Mouse (Mus musculus): Measurements from ENCODE around the gene Plaa.
"Not testable (repeated sequence)": the region's sequence is repeated elsewhere in the genome, so short reads cannot be mapped to it uniquely, and the experiment has no call there.

Plaa gene

GRCm38 (mm10) chr4:94603031-94603629 lies at the start of gene Plaa:
Plaa (minus strand) TSS chr4:94603244.
- peak; percentile 83 for DNase-seq (ENCODE audit: low spot score)

GRCm38 (mm10) chr4:94650426-94651175 lies 47.6 kb upstream of the Plaa start:
- DNase-seq (ENCODE audit: low spot score), result not testable (repeated sequence)

GRCm38 (mm10) chr4:94649920-94650319 lies 46.9 kb upstream of the Plaa start, which contains the start of gene Lrrc19:
Lrrc19 (minus strand) TSS chr4:94650144.
- no peak for DNase-seq (ENCODE audit: low spot score)

DNA sequence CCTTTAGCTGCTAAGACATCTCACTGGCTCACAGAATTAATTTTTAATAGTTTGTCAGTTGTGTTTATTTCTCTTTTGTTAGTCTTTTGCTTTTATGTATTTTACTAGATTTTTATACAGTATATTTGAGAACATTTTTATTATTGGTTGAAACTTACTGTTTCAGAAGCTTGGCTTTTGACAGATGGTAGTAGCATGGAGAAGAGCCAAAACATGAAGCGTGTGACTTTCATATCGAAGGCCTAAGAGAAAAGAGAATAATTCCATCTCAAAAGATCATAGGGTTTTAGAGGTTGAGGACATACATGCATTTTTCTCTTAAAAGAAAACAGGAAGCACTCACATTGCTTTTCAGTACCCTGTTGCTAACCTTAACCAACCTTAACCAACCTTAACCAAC lies 40.1 kb upstream of the Plaa start:
- DNase-seq (ENCODE audit: low spot score), result peak; percentile 5

DNA sequence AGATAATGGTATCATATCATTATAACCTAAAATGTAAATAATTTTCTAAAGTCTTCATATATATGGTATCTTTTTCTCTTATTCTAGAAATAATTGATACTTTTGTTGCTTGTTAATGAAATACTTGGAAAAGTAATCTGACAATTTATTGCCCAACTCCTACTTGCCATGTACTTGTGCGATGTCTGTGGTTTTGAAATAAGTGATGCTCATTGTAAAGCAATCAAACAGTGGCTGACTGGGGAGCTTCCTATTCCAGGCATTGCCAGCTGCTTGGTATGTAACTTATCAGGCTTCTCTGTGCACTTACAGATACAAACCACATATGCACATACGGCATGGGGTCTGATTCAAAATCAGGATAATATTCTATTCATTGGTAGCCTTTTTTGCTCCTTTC lies 17.0 kb upstream of the Plaa start:
- no peak for DNase-seq (ENCODE audit: low spot score)

DNA sequence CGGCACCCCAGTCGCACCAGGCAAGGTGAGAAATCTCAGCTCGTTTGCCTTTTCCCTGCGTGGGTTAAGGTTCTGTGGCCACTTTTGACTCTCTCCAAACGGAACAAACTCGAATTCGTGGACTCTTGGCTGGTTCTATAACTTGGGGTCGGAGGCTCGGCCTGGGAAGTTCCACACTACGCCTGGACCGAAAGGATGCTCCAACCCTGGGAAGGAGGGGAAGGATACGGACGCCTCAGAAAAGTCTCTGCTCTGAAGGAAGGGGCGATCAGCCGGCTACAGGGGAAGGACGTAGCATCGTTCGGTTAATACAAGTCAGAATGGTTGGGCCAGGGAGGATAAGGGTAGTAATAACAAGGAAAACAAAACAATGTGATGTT lies 11.6 kb upstream of the Plaa start:
- DNase-seq (ENCODE audit: low spot score), result no peak

DNA sequence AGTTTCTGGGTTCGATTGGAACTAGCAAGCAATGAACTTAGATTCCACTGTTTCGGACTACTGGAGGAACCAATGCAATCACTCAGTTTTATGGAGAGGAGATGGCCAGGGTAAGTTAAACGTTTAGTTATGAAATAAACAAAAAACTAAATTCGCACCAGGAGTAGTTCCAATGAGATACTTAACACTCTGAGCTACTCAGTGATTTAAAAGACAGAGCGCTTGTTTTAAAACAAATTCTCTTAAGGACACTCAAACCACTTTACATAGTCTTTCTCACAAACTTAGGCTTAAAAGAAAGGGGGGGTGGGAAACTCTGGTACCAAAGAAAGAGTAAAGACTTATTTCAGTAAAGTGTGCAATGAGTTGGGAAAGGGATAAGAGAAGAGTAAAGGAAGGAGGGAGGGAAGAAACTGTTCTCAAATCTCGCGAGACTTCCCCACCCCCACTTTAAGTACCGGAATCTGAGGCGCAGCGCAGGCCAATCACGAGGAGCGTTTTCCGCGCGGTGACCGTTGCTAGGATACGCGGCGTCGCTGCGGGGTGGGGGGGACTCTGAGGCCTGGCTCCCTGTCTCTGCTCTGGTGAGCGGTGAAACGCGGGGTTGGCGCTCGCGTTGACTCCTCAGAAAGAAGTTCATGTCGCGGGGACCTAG lies 11.1 kb upstream of the Plaa start, which contains the start of gene Ift74:
Gene Ift74 (plus strand): TSS at position 520 of the 655 bp plus-strand sequence.
- peak; percentile 85 for DNase-seq (ENCODE audit: low spot score)

GRCm38 (mm10) chr4:94610339-94610738 lies 7.3 kb upstream of the Plaa start:
- no peak for DNase-seq (ENCODE audit: low spot score)

GRCm38 (mm10) chr4:94605591-94605990 lies 2.5 kb upstream of the Plaa start:
- no peak for DNase-seq (ENCODE audit: low spot score)

GRCm38 (mm10) chr4:94604452-94605019 lies 1.5 kb upstream of the Plaa start:
- DNase-seq (ENCODE audit: low spot score), result no peak

DNA sequence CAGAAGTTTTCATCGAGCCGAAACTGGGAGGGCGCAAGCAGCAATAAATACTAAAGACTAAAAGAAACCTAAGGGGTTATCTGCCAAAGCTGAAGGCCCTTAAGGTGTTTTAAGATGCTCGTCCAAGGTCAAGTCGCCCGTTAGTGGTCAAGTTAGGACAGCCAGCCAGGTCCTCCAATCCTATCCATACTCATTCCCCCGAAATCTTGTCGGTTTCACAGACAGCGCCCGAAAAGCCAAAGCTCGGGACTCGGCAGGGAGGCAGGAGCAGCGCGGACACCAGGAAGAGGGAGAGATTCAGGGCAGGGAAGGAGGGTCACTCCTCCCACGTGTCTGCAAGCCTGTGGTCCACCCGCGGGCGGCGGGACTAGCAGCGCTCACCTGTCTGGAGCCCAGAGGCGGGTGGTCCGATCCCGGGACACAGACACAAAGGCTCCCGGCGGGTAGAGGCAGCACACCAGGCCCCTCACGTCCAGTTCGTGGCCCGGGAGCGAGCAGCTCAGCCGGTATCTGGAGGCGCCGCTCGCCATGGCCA lies 481 bp downstream of the Plaa start:
- DNase-seq (ENCODE audit: low spot score), result no peak

GRCm38 (mm10) chr4:94601395-94601794 lies 1.6 kb downstream of the Plaa start:
- DNase-seq (ENCODE audit: low spot score), result no peak

DNA sequence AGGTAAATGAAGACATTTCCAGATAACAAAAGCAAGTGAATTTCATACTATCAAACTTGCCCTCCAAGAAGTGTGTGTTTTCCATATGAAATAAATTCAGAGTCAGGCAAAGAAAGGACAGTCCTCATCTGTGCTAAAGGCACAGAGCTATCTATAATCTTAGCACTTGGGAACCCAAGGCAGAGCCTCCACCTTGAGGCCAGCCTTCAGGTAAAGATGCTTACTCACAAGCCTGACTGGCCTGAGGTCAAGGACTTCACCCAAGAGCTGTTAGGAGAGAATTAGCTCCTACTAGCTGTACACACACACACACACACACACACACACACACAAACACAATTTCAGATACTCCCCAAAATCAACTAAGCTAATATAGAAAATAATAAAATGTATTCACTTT lies 10.3 kb downstream of the Plaa start:
- no peak for DNase-seq (ENCODE audit: low spot score)

DNA sequence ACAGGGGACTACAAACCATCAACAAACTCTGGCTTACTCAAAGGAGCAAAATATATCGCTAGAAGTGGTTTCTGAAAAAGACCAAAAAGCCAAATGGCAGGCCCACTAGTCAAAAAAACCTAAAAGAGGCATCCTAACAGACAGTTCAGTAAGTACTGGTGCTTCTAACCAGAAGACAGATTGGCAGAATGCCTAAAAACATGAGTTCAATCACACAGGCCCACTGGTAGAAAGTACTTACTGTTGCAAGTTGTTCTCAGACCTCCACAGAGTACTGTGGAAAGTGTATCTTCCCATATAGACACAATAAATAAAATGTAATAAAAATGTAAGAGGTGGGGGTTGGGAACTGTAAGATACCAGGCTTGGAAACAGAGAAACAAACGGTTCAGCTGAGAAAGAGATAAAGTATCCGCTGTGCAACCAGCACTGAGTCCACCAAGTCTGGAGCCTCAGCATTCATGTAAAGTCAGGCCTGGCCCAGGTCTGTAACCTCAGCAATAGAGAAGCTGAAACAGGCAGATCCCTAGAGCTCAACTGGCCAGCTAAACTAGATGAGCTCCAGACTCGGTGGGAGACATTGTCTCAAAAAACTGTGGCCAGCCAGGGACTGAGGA lies 11.2 kb downstream of the Plaa start:
- no peak for DNase-seq (ENCODE audit: low spot score)

DNA sequence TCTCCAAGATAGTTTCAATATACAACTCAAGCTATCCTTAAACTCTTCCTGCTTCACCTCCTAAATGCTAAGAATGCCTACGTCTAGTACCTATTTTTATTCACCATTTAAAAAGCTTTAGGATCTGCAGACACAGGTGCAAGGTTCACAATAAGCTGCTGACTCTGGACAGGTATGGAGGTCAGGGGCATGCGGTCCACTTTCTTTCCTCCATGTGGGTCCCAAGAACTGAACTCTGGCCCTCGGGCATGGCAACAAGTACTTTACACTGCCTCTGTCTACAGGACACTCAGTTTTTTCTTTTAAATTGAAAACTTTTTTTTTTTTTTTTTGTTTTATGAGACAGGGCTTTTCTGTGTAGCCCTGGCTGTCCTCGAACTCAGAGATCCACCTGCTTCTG lies 30.4 kb downstream of the Plaa start:
- no peak for DNase-seq (ENCODE audit: low spot score)

- DNase-seq (ENCODE audit: low spot score), result no peak
These were observed 38.7 kb downstream of the Plaa start for GRCm38 (mm10) chr4:94564297-94564696.

- DNase-seq (ENCODE audit: low spot score), result no peak
These were observed 40.9 kb downstream of the Plaa start for GRCm38 (mm10) chr4:94561954-94562648.

GRCm38 (mm10) chr4:94560316-94560715 lies 42.7 kb downstream of the Plaa start:
- no peak for DNase-seq (ENCODE audit: low spot score)

DNA sequence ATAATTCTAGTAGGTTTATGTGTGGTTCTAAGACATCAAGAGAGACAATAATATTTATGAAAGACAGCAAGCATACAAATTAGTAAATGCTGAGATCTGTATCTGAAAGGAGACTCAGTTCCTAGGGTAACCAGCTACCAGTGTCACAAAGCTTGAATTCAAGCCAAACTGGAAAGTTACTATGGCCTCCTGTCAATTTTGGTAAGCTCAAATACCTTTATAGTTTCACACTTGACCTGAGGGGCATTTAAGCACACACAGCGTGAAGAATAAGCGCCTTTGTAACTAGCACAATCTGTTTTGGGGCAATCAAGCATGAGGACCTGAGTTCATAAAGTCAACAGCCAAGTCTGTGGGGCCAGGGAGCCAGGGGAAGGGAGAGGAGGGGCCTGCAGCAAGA lies 43.8 kb downstream of the Plaa start:
- no peak for DNase-seq (ENCODE audit: low spot score)

- no peak for DNase-seq (ENCODE audit: low spot score)
These were observed 45.9 kb downstream of the Plaa start for GRCm38 (mm10) chr4:94557145-94557544.

DNA sequence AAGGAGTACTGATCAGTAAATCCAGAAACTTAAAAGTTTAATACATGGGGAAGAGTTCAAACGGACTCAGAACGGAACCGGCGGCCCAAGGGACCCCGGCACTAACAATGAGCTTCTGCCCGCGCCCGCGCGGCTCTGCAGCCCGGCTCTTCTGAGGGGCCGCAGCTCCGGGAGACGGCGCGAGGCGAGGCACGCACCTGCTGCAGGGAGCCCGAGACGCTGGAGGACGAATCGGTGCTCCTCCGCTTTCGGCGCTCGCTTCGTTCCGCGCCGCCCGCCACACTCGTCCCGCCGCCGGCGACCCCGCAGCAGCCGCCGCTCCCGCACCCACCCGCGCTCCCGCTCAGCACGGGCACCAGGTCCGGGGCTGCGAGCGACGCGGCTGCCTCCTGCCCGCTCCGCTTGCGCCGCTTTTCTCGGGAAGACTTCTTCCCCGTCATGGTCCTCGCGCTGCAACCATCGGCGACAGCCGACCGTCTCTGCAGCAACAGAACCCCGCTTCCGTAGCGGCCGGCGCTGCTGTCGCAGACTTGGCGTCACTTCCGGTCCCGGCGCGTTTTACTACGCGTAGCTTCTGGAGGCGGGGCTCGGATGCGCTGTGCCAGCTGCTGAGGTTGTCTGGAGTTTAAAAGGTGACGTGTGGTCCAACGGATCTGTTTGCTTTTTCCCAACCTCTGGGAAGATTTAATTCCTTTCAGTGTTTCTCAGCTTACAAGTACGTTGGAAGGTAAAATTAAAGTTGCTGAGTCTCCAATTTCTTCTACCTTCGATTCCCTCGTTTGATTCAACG lies 46.6 kb downstream of the Plaa start, which contains the start of the genes Gm10306 and Caap1:
Gene Gm10306 (plus strand): TSS at position 282 of the 790 bp plus-strand sequence.
Gene Caap1 (minus strand): TSS at position 532 of the 790 bp plus-strand sequence.
- DNase-seq (ENCODE audit: low spot score), result peak; percentile 65

Measured in layer of hippocampus, adult 9-10 months (tissue).